Mouse (Mus musculus): ENCODE results near the gene Ankrd33. TPM values are rescaled to one million over a fixed set of nuclear protein-coding genes. Genes with fewer than 3 reads are reported as not detected.

Gene Ankrd33
- total and polyA plus RNA-seq, 3 experiments: not detected

DNA sequence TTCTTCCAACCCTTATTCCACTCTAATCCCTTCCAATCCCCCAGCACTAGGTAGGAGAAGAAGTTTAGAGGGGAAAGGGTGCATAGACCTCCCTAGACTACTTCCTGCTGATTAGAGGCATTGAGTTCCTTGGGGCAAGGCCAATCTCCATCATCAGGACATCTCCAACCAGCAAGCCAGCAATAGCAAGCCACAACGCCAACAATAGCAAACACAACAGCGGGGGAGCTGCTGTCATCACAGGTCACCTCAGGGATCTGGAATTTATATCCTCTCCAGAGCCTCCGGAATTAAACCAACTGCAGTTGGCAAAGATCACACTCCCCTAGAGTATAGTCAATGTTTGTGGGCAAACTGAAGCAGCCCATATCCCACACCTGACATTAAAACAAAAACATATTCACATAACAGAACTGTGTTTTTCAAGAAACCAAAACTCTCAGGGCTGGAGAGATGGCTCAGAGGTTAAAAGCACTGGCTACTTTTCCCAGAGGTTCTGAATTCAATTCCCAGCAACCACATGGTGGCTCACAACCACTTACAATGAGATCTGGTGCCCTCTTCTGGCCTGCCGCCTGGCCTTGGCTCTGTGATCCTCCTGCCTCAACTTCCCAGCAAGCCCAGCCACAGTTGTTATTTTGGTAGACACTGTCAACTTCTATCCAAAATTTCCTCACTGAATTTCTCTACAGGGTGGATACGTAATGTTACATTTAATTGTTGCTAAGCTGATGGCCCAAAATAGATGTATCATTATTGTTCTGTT, 7.5 kb upstream of the Ankrd33 start:
- no peak overlapping the region for H3K9ac ChIP-seq (ENCODE audit: control insufficient read depth, low read depth, low read length, poor library complexity, severe bottlenecking)
- H3K79me2 ChIP-seq (ENCODE audit: control insufficient read depth, insufficient read depth, low read length, poor library complexity): no peaks in the 10 kb centered on the region
- DNase-seq (ENCODE audit: low read depth, low spot score): peak; percentile 51
- no peaks in the 10 kb centered on the region for H3K4me1 ChIP-seq (ENCODE audit: control insufficient read depth in 1 of 2, insufficient read depth in 2 of 2, low read length in 2 of 2)
- TF ChIP-seq ZKSCAN1 (IDR thresholded peaks at IDR 0.05; ENCODE audit: low read depth, low read length) (no peak), TAL1 (IDR thresholded peaks at IDR 0.05; ENCODE audit: low read length) (no peak), RAD21 (IDR thresholded peaks at IDR 0.05; ENCODE audit: low read depth, low read length) (peak; percentile 17; the same call in 1 of the 2 replicates), MEF2A (IDR thresholded peaks at IDR 0.05; ENCODE audit: extremely low read depth, insufficient replicate concordance, low read depth, low read length, poor library complexity, severe bottlenecking) (no peak), CTCF (IDR thresholded peaks at IDR 0.05 in 2 of 3, conservative IDR thresholded peaks at IDR 0.05 in 1 of 3; ENCODE audit: control insufficient read depth in 1 of 3, insufficient read depth in 1 of 3, low read depth in 2 of 3, low read length in 3 of 3, poor library complexity in 1 of 3, severe bottlenecking in 1 of 3) (peak in 2 of 3 experiments; percentile 52 to 55; a peak in 4 of 6 replicates), SMC3 (IDR thresholded peaks at IDR 0.05; ENCODE audit: low read depth, low read length) (peak; percentile 33)
- H3K27me3 ChIP-seq (ENCODE audit: control insufficient read depth in 1 of 2, insufficient read depth in 2 of 2, low read length in 2 of 2): peaks cover 2 to 7% of the 10 kb centered on the region in 2 experiments; a peak in 2 of 4 replicates
- no peaks in the 10 kb centered on the region for H3K9me3 ChIP-seq (replicated peaks; ENCODE audit: insufficient read depth, low read length)
- H3K27ac ChIP-seq (ENCODE audit: control insufficient read depth, low read depth, low read length): no peak overlapping the region
- no peaks in the 10 kb centered on the region for H3K36me3 ChIP-seq (ENCODE audit: control insufficient read depth in 1 of 2, insufficient read depth in 2 of 2, low read length in 2 of 2)
- no peak overlapping the region for H3K4me3 ChIP-seq (ENCODE audit: control insufficient read depth in 1 of 2, insufficient read depth in 1 of 2, low read depth in 2 of 2, low read length in 2 of 2)

DNA sequence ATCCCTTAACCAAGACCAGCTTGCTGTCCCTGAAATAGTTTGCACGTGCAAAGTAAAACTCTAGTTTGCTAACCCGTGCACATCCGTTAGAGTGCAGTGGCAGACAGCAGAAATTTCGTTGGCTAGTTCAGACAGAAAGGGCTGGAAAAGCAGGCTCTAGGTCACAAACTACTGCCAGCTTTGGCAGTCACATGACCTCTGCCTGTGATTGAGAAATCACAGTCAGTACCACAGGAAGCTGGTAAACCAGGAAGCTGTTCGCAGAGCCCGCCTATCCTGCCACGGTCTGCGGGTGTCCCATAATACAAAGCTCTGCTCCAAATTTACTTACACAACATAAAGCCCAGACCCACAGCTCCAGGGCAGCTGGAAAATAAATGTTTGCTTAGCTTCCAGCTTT, 2.4 kb upstream of the Ankrd33 start:
- Histone ChIP-seq H3K36me3 (ENCODE audit: control insufficient read depth in 1 of 2, insufficient read depth in 2 of 2, low read length in 2 of 2) (no peaks in the 10 kb centered on the region), H3K4me1 (ENCODE audit: control insufficient read depth in 1 of 2, insufficient read depth in 2 of 2, low read length in 2 of 2) (no peaks in the 10 kb centered on the region), H3K9me3 (replicated peaks; ENCODE audit: insufficient read depth, low read length) (no peaks in the 10 kb centered on the region), H3K4me3 (ENCODE audit: control insufficient read depth in 1 of 2, insufficient read depth in 1 of 2, low read depth in 2 of 2, low read length in 2 of 2) (no peak overlapping the region), H3K79me2 (ENCODE audit: control insufficient read depth, insufficient read depth, low read length, poor library complexity) (no peaks in the 10 kb centered on the region), H3K27me3 (ENCODE audit: control insufficient read depth in 1 of 2, insufficient read depth in 2 of 2, low read length in 2 of 2) (peaks cover 2 to 7% of the 10 kb centered on the region in 2 experiments; a peak in 2 of 4 replicates), H3K27ac (ENCODE audit: control insufficient read depth, low read depth, low read length) (no peak overlapping the region), H3K9ac (ENCODE audit: control insufficient read depth, low read depth, low read length, poor library complexity, severe bottlenecking) (no peak overlapping the region)
- DNase-seq (ENCODE audit: low read depth, low spot score): no peak
- TF ChIP-seq POLR2A (IDR thresholded peaks at IDR 0.05; ENCODE audit: control insufficient read depth in 1 of 2, insufficient read depth in 1 of 2, low read depth in 1 of 2, low read length in 2 of 2, poor library complexity in 1 of 2) (no peak), SIN3A (IDR thresholded peaks at IDR 0.05; ENCODE audit: low read length) (no peak), POLR2AphosphoS2 (IDR thresholded peaks at IDR 0.05; ENCODE audit: low read length) (no peak), CTCF (IDR thresholded peaks at IDR 0.05 in 2 of 3, conservative IDR thresholded peaks at IDR 0.05 in 1 of 3; ENCODE audit: control insufficient read depth in 1 of 3, insufficient read depth in 1 of 3, low read depth in 2 of 3, low read length in 3 of 3, poor library complexity in 1 of 3, severe bottlenecking in 1 of 3) (no peak), NELFE (IDR thresholded peaks at IDR 0.05; ENCODE audit: low read depth, low read length) (no peak), E2F4 (IDR thresholded peaks at IDR 0.05; ENCODE audit: borderline replicate concordance, low read depth, low read length) (no peak), CHD2 (IDR thresholded peaks at IDR 0.05; ENCODE audit: low read length) (no peak), BHLHE40 (IDR thresholded peaks at IDR 0.05; ENCODE audit: borderline replicate concordance, low read depth, low read length) (no peak), GABPA (IDR thresholded peaks at IDR 0.05; ENCODE audit: low read depth, low read length) (no peak), MAZ (IDR thresholded peaks at IDR 0.05; ENCODE audit: low read depth, low read length) (no peak), EP300 (IDR thresholded peaks at IDR 0.05; ENCODE audit: low read depth in 1 of 2, low read length in 2 of 2) (no peak), MYC (IDR thresholded peaks at IDR 0.05; ENCODE audit: low read depth, low read length) (no peak), MXI1 (IDR thresholded peaks at IDR 0.05; ENCODE audit: low read depth, low read length) (no peak), POLR2AphosphoS5 (IDR thresholded peaks at IDR 0.05; ENCODE audit: borderline replicate concordance, low read depth, low read length) (no peak), NRF1 (IDR thresholded peaks at IDR 0.05; ENCODE audit: insufficient read depth, low read depth, low read length, poor library complexity, severe bottlenecking) (no peak), CHD1 (IDR thresholded peaks at IDR 0.05; ENCODE audit: low read depth, low read length) (no peak), ETS1 (IDR thresholded peaks at IDR 0.05; ENCODE audit: low read depth, low read length) (no peak)
